Comparison of ENCODE assay signal across 8 mouse cellular contexts in the genomic region with DNA sequence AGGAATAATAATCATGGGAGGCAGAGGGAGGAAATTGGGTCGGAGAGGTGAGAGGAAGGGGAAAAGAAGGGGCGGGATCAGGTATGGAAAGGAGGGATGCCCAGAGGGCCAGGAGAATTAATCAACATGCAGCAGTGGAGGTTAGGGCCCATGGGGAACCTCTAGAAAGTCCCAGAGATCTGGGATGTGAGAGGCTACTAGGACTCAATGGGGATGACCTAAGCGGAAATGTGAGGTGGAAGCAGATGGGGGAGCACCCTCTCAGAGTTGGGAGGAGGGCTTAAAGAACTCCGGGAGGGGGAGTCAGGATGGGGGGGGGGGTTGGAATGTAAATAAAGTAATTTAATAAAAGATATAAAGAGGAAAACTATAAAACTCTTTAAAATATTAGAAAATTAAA. TPM values are rescaled to one million over a fixed set of nuclear protein-coding genes. Genes with fewer than 3 reads are reported as not detected.
A peak's percentile ranks its signal among the peaks of the same experiment; 100 is the strongest.
DNase-seq lines count a peak whose midpoint lies in the region; ATAC-seq and TF ChIP-seq lines count a peak whose summit lies in the region.

No protein-coding gene starts in this region.

- H3K4me2 ChIP-seq in heart, embryonic 14.5 days (ENCODE audit: low read length), result peak overlapping the region; percentile 63
- peak overlapping the region; percentile 60; the same call in 1 of the 2 replicates for H3K4me2 ChIP-seq in limb, embryonic 15.5 days

- DNase-seq in heart, postnatal 4 days, result no peak
- DNase-seq in urinary bladder, postnatal 14 days (ENCODE audit: low spot score), result no peak
- no peak for DNase-seq in spleen, postnatal 14 days (ENCODE audit: low spot score in 2 of 2)

- peaks cover 43% of the 10 kb centered on the region for H3K79me2 ChIP-seq in C2C12 (ENCODE audit: control insufficient read depth, insufficient read depth)

- no peak for ATAC-seq in heart, embryonic 14.5 days (ENCODE audit: insufficient number of reproducible peaks, insufficient read depth, low FRiP score, low read depth)
- ATAC-seq in limb, embryonic 15.5 days (ENCODE audit: insufficient number of reproducible peaks, low FRiP score, low TSS enrichment, low read depth), result no peak
- no peak for ATAC-seq in megakaryocyte progenitor cell, adult 5-6 weeks (replicated peaks; ENCODE audit: poor library complexity)

- H3K9ac ChIP-seq in heart, embryonic 14.5 days (ENCODE audit: low read length), result peak overlapping the region; percentile 92
- no peak overlapping the region for H3K9ac ChIP-seq in limb, embryonic 15.5 days

- H3K4me1 ChIP-seq in heart, embryonic 14.5 days (ENCODE audit: control insufficient read depth in 2 of 2, insufficient read depth in 2 of 2, low read length in 2 of 2), result peaks cover 2 to 6% of the 10 kb centered on the region in 2 experiments; a peak in 2 of 4 replicates
- peaks cover 5% of the 10 kb centered on the region; the same call in 1 of the 2 replicates for H3K4me1 ChIP-seq in brown adipose tissue, adult 24 weeks (ENCODE audit: control insufficient read depth, insufficient read depth, insufficient read length, low read length)
- no peaks in the 10 kb centered on the region; the same call in 1 of the 2 replicates for H3K4me1 ChIP-seq in limb, embryonic 15.5 days

- no peaks in the 10 kb centered on the region for H3K27me3 ChIP-seq in heart, embryonic 14.5 days (ENCODE audit: control insufficient read depth, insufficient read depth, low read length)
- no peaks in the 10 kb centered on the region for H3K27me3 ChIP-seq in C2C12 (ENCODE audit: control insufficient read depth, insufficient read depth, insufficient read length)
- H3K27me3 ChIP-seq in limb, embryonic 15.5 days, result no peaks in the 10 kb centered on the region

- no peak overlapping the region for H3ac ChIP-seq in C2C12 (ENCODE audit: control insufficient read depth, insufficient read length, low read depth)

- peaks cover 21% of the 10 kb centered on the region for H3K79me3 ChIP-seq in C2C12 (ENCODE audit: low read depth)

- no peak for TF ChIP-seq CTCF in C2C12 (IDR thresholded peaks at IDR 0.05; ENCODE audit: control insufficient read depth, insufficient read depth, insufficient read length)

- H3K36me3 ChIP-seq in heart, embryonic 14.5 days (ENCODE audit: control insufficient read depth, insufficient read depth, low read length), result peaks cover 19% of the 10 kb centered on the region
- H3K36me3 ChIP-seq in C2C12 (ENCODE audit: control insufficient read depth, insufficient read depth), result peaks cover 15% of the 10 kb centered on the region
- H3K36me3 ChIP-seq in limb, embryonic 15.5 days, result 0 out of 2 replicates have a peak, but pooled peaks cover 2% of the 10 kb centered on the region

- no peaks in the 10 kb centered on the region for H3K9me3 ChIP-seq in heart, embryonic 14.5 days (ENCODE audit: control insufficient read depth, low read length)
- H3K9me3 ChIP-seq in limb, embryonic 15.5 days, result no peaks in the 10 kb centered on the region

- peak overlapping the region in 1 of 2 experiments; percentile 79; a peak in 1 of 4 replicates for H3K4me3 ChIP-seq in heart, embryonic 14.5 days (ENCODE audit: control insufficient read depth in 1 of 2, insufficient read depth in 1 of 2, low read depth in 1 of 2, low read length in 2 of 2)
- H3K4me3 ChIP-seq in C2C12 (ENCODE audit: insufficient read depth, poor library complexity, severe bottlenecking), result peak overlapping the region; percentile 79
- peak overlapping the region; percentile 14; the same call in 1 of the 2 replicates for H3K4me3 ChIP-seq in brown adipose tissue, adult 24 weeks (ENCODE audit: insufficient read depth, low read depth, low read length)
- peak overlapping the region; percentile 99; the same call in 1 of the 2 replicates for H3K4me3 ChIP-seq in limb, embryonic 15.5 days

- no peak overlapping the region for H3K27ac ChIP-seq in heart, embryonic 14.5 days (replicated peaks in 1 of 2; ENCODE audit: control insufficient read depth in 1 of 2, insufficient read depth in 1 of 2, low read depth in 2 of 2, low read length in 2 of 2)
- no peak overlapping the region for H3K27ac ChIP-seq in brown adipose tissue, adult 24 weeks (replicated peaks; ENCODE audit: low read depth, low read length)
- no peak overlapping the region for H3K27ac ChIP-seq in limb, embryonic 15.5 days

- WGBS in heart, embryonic 14.5 days, result 80% methylated on average over 4 of the region's 4 CpGs
- WGBS in limb, embryonic 15.5 days, result 72% methylated on average over 4 of the region's 4 CpGs

TF ChIP-seq in C2C12, 6 proteins besides CTCF, POLR2A, EP300 and RAD21:
- TF ChIP-seq USF1 (IDR thresholded peaks at IDR 0.05; ENCODE audit: low read depth), result no peak
- no peak for TF ChIP-seq FOSL1 (IDR thresholded peaks at IDR 0.05; ENCODE audit: insufficient read depth, low read length, poor library complexity, severe bottlenecking)
- TF ChIP-seq MYOD1 (IDR thresholded peaks at IDR 0.05; ENCODE audit: control insufficient read depth, insufficient read length, low read depth), result no peak
- no peak for TF ChIP-seq MAX (IDR thresholded peaks at IDR 0.05)
- no peak for TF ChIP-seq MYOG (IDR thresholded peaks at IDR 0.05; ENCODE audit: control insufficient read depth, extremely low read depth, insufficient read length)
- TF ChIP-seq CEBPB (IDR thresholded peaks at IDR 0.05; ENCODE audit: low read depth), result no peak
TF ChIP-seq in C2C12: peak in this region for 0.

RNA-seq across cellular contexts. Expression of a gene that starts 0.9 kb away (rescaled TPM):
- polyA plus RNA-seq in heart, embryonic 14.5 days (2014; fragmentation: Nextera tagmentation; extraction: Ambion mirVana), result 13.7 and 18.8 TPM in 2 replicates
- 10 to 100 TPM; 26.1 to 28.3 TPM for total RNA-seq in heart, postnatal 4 days (2021)
- 3.1 TPM for polyA plus RNA-seq in C2C12 (2012; fragmentation: generic; extraction: Trizol)
- polyA plus RNA-seq in brown adipose tissue, adult 24 weeks (2012; ENCODE audit: insufficient read depth, insufficient read length, missing spikeins), result 5.9 and 8.0 TPM in 2 replicates
- 14.3 and 18.1 TPM in 2 replicates for polyA plus RNA-seq in limb, embryonic 15.5 days (2015; fragmentation: Nextera tagmentation; extraction: Ambion mirVana)
- total RNA-seq in megakaryocyte progenitor cell, adult 5-6 weeks (2015), result 23.9 and 35.8 TPM in 2 replicates
- 13.5 and 30.4 TPM in 2 replicates for total RNA-seq in megakaryocyte progenitor cell, adult 5-6 weeks (2017)
